Mouse (Mus musculus) hindbrain, embryonic 12.5 days (tissue): ENCODE results near the gene Pafah1b1. TPM values are rescaled to one million over a fixed set of nuclear protein-coding genes. Genes with fewer than 3 reads are reported as not detected.

Experiments used
- ATAC-seq: fragments of 200-750 bp; cut with Nextera tagmentation; 2 replicates; pipeline ENCODE4 v1.8.0; 2017; ENCODE audit warnings: moderate TSS enrichment; ENCODE audit not compliant: low FRiP score
- H3K27ac ChIP-seq: fragments of 300-500 bp; sonication (generic); 2 replicates; pipeline ENCODE4 v1.5.1; 2016; ENCODE audit warnings: mild to moderate bottlenecking
- H3K27me3 ChIP-seq: fragments of 300-500 bp; sonication (generic); 2 replicates; pipeline ENCODE4 v1.6.1; 2016; ENCODE audit warnings: mild to moderate bottlenecking
- H3K36me3 ChIP-seq: fragments of 300-500 bp; sonication (generic); 2 replicates; pipeline ENCODE4 v1.6.1; 2016; ENCODE audit warnings: mild to moderate bottlenecking
- H3K4me1 ChIP-seq: fragments of 300-500 bp; sonication (generic); 2 replicates; pipeline ENCODE4 v1.6.1; 2016
- H3K4me2 ChIP-seq: fragments of 300-500 bp; sonication (generic); replicated peaks from 2 replicates; pipeline ENCODE4 v1.6.1; 2016; ENCODE audit warnings: mild to moderate bottlenecking
- H3K4me3 ChIP-seq: fragments of 300-500 bp; sonication (generic); 2 replicates; pipeline ENCODE4 v1.5.1; 2016; ENCODE audit warnings: mild to moderate bottlenecking
- H3K9ac ChIP-seq: fragments of 300-500 bp; sonication (generic); 2 replicates; pipeline ENCODE4 v1.6.1; 2016; ENCODE audit warnings: mild to moderate bottlenecking, moderate library complexity
- H3K9me3 ChIP-seq: fragments of 300-500 bp; sonication (generic); replicated peaks from 2 replicates; pipeline ENCODE4 v1.6.1; 2016; ENCODE audit warnings: mild to moderate bottlenecking
- WGBS: fragments of 180-500 bp; shearing (Covaris S2); methylation state at CpG from one replicate; pipeline ENCODE4 v1.1.7; 2016; 5-methylcytosine and 5-hydroxymethylcytosine counted together
- polyA plus RNA-seq: library from polyadenylated mRNA; unstranded; fragments of >200 nt; fragmentation: Nextera tagmentation; extraction: Ambion mirVana; gene quantifications from 2 replicates; pipeline ENCODE4 v1.2.1, GENCODE M21; 2016

The Pafah1b1 gene
- polyA plus RNA-seq, 1 experiment from 2014 or later, result 77.8 TPM

DNA sequence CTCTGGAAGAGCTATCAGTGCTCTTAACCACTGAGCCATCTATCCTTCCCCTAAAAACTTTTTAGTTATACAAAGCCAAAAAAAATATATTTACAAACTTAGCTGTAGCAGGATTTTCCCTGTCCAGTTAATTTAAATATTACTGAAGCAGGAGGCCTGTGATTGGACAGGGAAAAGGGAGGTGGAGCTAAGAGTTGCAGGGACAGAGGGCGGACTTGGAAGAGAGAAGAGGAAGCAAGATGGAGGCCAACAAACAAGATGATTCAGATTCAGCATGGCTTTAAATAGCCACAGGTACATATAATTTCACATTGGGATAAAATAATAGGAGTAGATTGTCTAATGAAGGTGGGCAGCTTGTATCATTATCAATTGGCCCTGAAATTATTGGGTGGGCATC, 13.8 kb downstream of the Pafah1b1 start:
- WGBS, result 83% methylated on average over 1 of the region's 1 CpGs
- Histone ChIP-seq H3K4me2 (no peak overlapping the region), H3K4me3 (no peak overlapping the region), H3K27ac (no peak overlapping the region), H3K36me3 (no peaks in the 10 kb centered on the region), H3K27me3 (no peaks in the 10 kb centered on the region), H3K4me1 (peaks cover 3% of the 10 kb centered on the region; the same call in 1 of the 2 replicates), H3K9me3 (no peaks in the 10 kb centered on the region), H3K9ac (no peak overlapping the region)
- ATAC-seq, result no peak

DNA sequence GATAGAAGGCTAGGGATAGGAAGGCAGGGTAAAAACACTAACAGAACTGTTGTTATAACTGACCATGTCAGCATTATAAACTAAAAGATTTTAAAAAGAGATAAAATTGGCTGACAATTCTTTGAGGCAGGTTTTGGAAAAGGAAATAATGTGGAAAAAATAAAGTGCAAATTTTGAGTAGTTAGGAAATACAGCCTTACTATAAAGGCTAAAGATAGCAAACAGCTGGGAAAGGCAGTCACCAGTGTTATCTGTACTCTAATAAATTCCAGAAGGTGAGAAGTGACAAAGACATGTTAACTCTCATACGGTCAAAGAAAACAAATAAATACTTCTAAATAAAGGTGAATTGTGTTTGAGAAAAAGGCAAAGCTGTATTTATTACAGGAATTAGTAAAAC, 15.7 kb downstream of the Pafah1b1 start:
- no peak overlapping the region for H3K4me3 ChIP-seq
- H3K4me2 ChIP-seq, result no peak overlapping the region
- H3K36me3 ChIP-seq, result no peaks in the 10 kb centered on the region
- no peak for ATAC-seq
- WGBS, result 80% methylated on average over 1 of the region's 1 CpGs
- peaks cover 3% of the 10 kb centered on the region; the same call in 1 of the 2 replicates for H3K4me1 ChIP-seq
- no peaks in the 10 kb centered on the region for H3K27me3 ChIP-seq
- no peaks in the 10 kb centered on the region for H3K9me3 ChIP-seq
- no peak overlapping the region for H3K27ac ChIP-seq
- H3K9ac ChIP-seq, result no peak overlapping the region

DNA sequence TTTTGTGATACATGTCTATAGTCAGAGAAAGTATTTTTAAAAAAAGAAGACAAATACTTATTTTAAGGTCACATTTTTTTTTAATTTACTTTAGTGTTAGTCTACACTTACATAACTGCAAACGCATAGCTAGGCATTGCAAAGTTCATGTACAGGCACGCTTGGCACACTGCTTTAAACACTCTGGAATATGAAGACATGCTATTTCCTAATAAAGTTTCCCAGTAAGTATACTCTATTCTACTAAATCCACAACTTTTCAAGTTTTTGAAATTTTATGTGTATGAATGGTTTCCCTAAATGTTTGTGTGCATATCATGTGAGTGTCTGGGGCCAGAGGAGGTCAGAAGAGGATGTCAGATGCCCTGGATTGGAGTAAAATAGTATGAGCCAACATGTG, 20.4 kb downstream of the Pafah1b1 start:
- 96% methylated on average over 2 of the region's 2 CpGs for WGBS
- no peaks in the 10 kb centered on the region for H3K9me3 ChIP-seq
- no peaks in the 10 kb centered on the region; the same call in 1 of the 2 replicates for H3K4me1 ChIP-seq
- no peak overlapping the region for H3K9ac ChIP-seq
- no peak for ATAC-seq
- 0 out of 2 replicates have a peak, but pooled peaks cover under 1% of the 10 kb centered on the region for H3K36me3 ChIP-seq
- H3K4me2 ChIP-seq, result no peak overlapping the region
- H3K27ac ChIP-seq, result no peak overlapping the region
- no peaks in the 10 kb centered on the region for H3K27me3 ChIP-seq
- no peak overlapping the region for H3K4me3 ChIP-seq

- Histone ChIP-seq H3K27me3 (no peaks in the 10 kb centered on the region), H3K4me2 (no peak overlapping the region), H3K4me3 (no peak overlapping the region), H3K36me3 (peaks cover 26% of the 10 kb centered on the region), H3K4me1 (no peaks in the 10 kb centered on the region), H3K27ac (no peak overlapping the region), H3K9me3 (no peaks in the 10 kb centered on the region), H3K9ac (no peak overlapping the region)
- 98% methylated on average over 2 of the region's 2 CpGs for WGBS
- no peak for ATAC-seq
These were observed 25.0 kb downstream of the Pafah1b1 start for GRCm38 (mm10) chr11:74699505-74699904.

DNA sequence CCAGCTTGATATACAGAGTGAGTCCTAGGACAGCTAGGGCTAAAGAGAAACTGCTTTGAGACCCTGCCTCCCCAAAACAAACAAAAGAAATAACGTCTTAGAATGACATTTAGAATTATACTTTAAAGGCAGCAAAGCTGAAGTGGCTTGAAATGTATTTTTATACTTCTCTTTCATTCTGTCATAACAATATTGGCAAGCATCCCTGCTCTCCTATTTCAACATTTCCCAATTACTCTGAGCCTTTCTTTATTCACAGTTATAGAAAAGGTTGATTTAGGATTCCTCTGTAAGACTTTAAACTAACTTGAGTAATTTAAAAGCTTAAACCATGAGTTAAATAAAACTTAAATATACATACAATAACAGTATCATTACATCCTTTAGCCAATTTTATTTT, 32.3 kb downstream of the Pafah1b1 start:
- no peak for ATAC-seq
- Histone ChIP-seq H3K9me3 (no peaks in the 10 kb centered on the region), H3K36me3 (peaks cover 20% of the 10 kb centered on the region), H3K4me2 (no peak overlapping the region), H3K27ac (no peak overlapping the region), H3K9ac (no peak overlapping the region), H3K4me3 (no peak overlapping the region), H3K27me3 (no peaks in the 10 kb centered on the region), H3K4me1 (no peaks in the 10 kb centered on the region)
- WGBS, result 81% methylated on average over 1 of the region's 1 CpGs

- no peak for ATAC-seq
- H3K4me3 ChIP-seq, result no peak overlapping the region
- WGBS, result 82% methylated on average over 4 of the region's 4 CpGs
- no peaks in the 10 kb centered on the region for H3K27me3 ChIP-seq
- H3K27ac ChIP-seq, result no peak overlapping the region
- no peak overlapping the region for H3K9ac ChIP-seq
- H3K9me3 ChIP-seq, result no peaks in the 10 kb centered on the region
- H3K36me3 ChIP-seq, result peaks cover 55% of the 10 kb centered on the region
- no peak overlapping the region for H3K4me2 ChIP-seq
- H3K4me1 ChIP-seq, result no peaks in the 10 kb centered on the region
These were observed 49.3 kb downstream of the Pafah1b1 start for GRCm38 (mm10) chr11:74675156-74675555.

- 94% methylated on average over 8 of the region's 8 CpGs for WGBS
- Histone ChIP-seq H3K9me3 (no peaks in the 10 kb centered on the region), H3K27ac (no peak overlapping the region), H3K4me2 (no peak overlapping the region), H3K4me1 (no peaks in the 10 kb centered on the region), H3K4me3 (no peak overlapping the region), H3K27me3 (no peaks in the 10 kb centered on the region), H3K9ac (no peak overlapping the region), H3K36me3 (peaks cover 54% of the 10 kb centered on the region)
- no peak for ATAC-seq
These were observed 49.8 kb downstream of the Pafah1b1 start for GRCm38 (mm10) chr11:74674713-74675112.

DNA sequence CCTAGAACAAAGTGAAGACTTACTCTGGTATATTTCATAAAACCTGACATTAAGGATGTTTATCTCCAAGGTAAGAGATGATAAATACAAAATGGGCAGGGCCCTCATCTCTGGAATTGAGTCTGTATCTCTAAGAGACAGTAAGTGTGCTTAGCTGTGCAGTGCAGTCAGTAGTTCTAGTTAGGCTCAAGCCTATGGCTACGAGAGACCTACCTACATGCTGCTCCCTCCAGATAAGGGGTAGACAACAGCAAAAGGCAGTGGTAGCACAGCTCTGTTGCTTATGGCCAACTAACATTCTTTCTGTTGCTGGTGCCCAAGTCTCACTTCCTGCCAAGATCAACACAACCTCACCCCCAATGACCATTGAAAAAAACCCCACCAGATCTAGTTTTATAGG, 50.9 kb downstream of the Pafah1b1 start:
- no peak overlapping the region for H3K9ac ChIP-seq
- 93% methylated on average over 1 of the region's 1 CpGs for WGBS
- ATAC-seq, result no peak
- no peak overlapping the region for H3K27ac ChIP-seq
- no peaks in the 10 kb centered on the region for H3K27me3 ChIP-seq
- peaks cover 55% of the 10 kb centered on the region for H3K36me3 ChIP-seq
- H3K4me1 ChIP-seq, result no peaks in the 10 kb centered on the region
- H3K4me3 ChIP-seq, result no peak overlapping the region
- H3K9me3 ChIP-seq, result no peaks in the 10 kb centered on the region
- no peak overlapping the region for H3K4me2 ChIP-seq

DNA sequence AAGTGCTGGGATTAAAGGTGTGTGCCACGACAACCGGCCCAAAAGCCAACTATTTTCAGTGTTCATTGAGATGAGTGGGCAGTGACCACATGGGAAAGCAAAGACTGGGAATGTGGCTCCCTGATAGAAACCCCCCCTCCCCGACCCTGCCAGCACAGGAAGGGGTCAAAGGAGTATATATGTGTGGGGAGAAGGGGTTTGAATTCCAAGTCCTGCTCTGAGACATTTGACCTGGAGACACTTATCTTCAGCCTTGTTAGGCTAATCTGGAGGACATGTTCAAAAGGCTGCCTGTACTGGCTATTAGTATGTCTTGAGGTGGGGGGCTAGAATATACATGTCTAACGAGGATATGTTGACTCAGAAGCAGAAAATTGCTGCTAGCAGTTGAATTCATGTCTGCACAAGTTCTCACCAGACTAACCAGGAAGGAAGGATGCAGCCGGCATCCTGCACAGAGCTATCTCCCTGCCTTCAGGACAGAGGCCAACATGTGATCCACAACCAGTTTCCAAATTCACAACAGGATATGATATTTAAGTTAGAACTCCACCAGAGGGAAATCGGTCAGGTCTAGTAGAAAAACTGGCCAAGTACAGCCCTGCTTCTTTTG, 51.5 kb downstream of the Pafah1b1 start:
- Histone ChIP-seq H3K9ac (no peak overlapping the region), H3K27me3 (no peaks in the 10 kb centered on the region), H3K4me2 (no peak overlapping the region), H3K4me3 (no peak overlapping the region), H3K27ac (no peak overlapping the region), H3K4me1 (no peaks in the 10 kb centered on the region), H3K36me3 (peaks cover 55% of the 10 kb centered on the region), H3K9me3 (no peaks in the 10 kb centered on the region)
- WGBS, result 85% methylated on average over 6 of the region's 6 CpGs
- no peak; the same call in 1 of the 2 replicates for ATAC-seq

GRCm38 (mm10) chr11:74671839-74672238, 52.6 kb downstream of the Pafah1b1 start:
- Histone ChIP-seq H3K9ac (no peak overlapping the region), H3K9me3 (no peaks in the 10 kb centered on the region), H3K4me3 (no peak overlapping the region), H3K4me1 (no peaks in the 10 kb centered on the region), H3K36me3 (peaks cover 55% of the 10 kb centered on the region), H3K27me3 (no peaks in the 10 kb centered on the region), H3K27ac (no peak overlapping the region), H3K4me2 (no peak overlapping the region)
- ATAC-seq, result no peak
- WGBS, result 94% methylated on average over 5 of the region's 5 CpGs

GRCm38 (mm10) chr11:74671013-74671412, 53.5 kb downstream of the Pafah1b1 start:
- peaks cover 60% of the 10 kb centered on the region for H3K36me3 ChIP-seq
- no peak overlapping the region for H3K4me3 ChIP-seq
- H3K4me1 ChIP-seq, result no peaks in the 10 kb centered on the region
- no peak overlapping the region for H3K4me2 ChIP-seq
- H3K9ac ChIP-seq, result no peak overlapping the region
- no peaks in the 10 kb centered on the region for H3K9me3 ChIP-seq
- 83% methylated on average over 1 of the region's 1 CpGs for WGBS
- H3K27me3 ChIP-seq, result no peaks in the 10 kb centered on the region
- ATAC-seq, result no peak
- H3K27ac ChIP-seq, result peak overlapping the region; percentile 52

GRCm38 (mm10) chr11:74670151-74670550, 54.3 kb downstream of the Pafah1b1 start:
- no peak overlapping the region for H3K4me2 ChIP-seq
- H3K9ac ChIP-seq, result no peak overlapping the region
- H3K9me3 ChIP-seq, result no peaks in the 10 kb centered on the region
- H3K36me3 ChIP-seq, result peaks cover 66% of the 10 kb centered on the region
- ATAC-seq, result no peak
- no peaks in the 10 kb centered on the region for H3K4me1 ChIP-seq
- H3K4me3 ChIP-seq, result no peak overlapping the region
- H3K27me3 ChIP-seq, result no peaks in the 10 kb centered on the region
- H3K27ac ChIP-seq, result peak overlapping the region; percentile 52; the same call in 1 of the 2 replicates

- Histone ChIP-seq H3K4me2 (no peak overlapping the region), H3K27ac (no peak overlapping the region), H3K36me3 (peaks cover 68% of the 10 kb centered on the region), H3K4me1 (no peaks in the 10 kb centered on the region), H3K27me3 (no peaks in the 10 kb centered on the region), H3K9me3 (no peaks in the 10 kb centered on the region), H3K4me3 (no peak overlapping the region), H3K9ac (no peak overlapping the region)
- ATAC-seq, result no peak
- WGBS, result 90% methylated on average over 2 of the region's 2 CpGs
These were observed 55.5 kb downstream of the Pafah1b1 start for GRCm38 (mm10) chr11:74668971-74669370.
